Mouse (Mus musculus): ENCODE results near the gene Prss2.
"Not testable (repeated sequence)": the region's sequence is repeated elsewhere in the genome, so short reads cannot be mapped to it uniquely, and the experiment has no call there.

Gene Prss2

DNA sequence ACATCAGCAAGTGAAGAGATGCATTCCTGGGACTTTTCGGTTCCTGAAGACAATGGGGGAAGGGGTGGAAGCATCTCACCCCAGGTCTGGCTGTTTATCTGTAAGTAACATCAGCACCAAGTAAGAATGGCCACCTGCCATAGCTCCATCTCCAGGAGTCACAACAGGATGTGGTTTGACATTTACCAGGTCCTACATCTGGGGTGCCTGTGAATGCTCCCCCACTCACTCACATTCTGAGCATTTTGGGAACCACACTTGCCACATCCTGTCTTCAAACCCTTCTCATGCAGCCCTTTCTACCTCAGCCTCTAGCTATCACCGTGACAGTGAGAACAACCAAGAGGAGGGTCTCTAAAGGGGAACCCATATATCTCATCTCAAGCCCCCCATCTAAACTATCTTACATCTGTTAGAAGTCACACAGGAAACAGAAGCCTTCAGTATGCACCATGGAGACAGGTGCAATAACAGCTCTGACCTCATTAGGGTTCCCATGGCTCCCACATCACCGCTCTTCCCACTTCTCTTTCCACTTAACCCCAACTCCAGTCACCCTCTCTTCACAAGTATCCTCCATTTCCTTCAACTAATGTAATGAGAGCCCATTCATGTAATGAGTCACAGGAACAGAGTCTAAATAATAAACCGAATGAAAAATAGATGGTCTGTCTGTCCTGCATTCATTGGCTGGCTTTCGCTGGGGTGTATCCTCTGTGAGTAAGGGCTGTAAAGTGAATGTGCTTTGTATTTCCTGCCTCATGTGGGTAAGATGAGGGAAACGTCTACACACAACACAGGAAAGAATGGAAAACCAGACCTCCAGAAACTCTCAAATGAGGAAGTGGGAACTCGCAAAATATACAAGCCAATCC, 32.9 kb downstream of the Prss2 start:
- no peak for DNase-seq (ENCODE audit: extremely low read depth, low read depth)

DNA sequence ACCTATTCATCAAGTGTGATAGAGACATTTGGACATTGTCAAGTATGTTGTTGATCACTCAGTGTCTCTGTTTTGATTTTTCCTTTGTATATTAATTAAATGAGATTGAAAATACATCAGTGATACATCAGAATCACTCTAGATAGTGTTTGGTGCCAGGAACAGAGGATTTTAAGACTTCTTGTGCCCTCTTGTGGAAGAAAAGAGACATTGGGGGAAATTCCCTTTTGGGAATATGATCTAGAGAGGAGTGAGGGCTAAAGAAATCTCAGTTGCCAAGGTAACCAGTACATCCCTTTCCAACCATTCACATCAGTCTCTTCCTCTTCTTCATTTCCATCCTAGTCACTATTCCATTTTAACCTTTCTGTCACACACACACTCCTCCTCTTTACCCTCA, 34.8 kb downstream of the Prss2 start:
- DNase-seq (ENCODE audit: extremely low read depth, low read depth) = no peak

DNA sequence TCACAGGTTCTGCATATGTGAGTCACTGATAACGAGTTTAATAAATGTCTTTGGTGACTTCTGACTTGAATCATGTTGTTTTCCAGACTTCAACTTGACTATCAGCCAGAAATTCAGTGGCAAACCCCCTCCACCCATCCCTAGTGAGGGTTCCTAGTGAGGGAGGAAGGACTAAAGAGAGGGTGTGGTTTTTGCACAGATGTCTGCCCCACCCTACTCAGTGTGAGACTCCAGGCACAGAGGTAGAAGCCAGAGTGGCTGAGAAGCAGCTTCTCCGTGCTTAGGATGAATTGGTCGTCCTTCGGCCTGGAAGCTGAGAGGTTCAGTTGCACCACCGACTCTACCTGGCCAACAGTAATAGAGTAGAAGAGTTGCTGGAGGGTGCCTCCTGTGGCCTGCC, 35.9 kb downstream of the Prss2 start:
- DNase-seq (ENCODE audit: extremely low read depth, low read depth) = peak; percentile 57

DNA sequence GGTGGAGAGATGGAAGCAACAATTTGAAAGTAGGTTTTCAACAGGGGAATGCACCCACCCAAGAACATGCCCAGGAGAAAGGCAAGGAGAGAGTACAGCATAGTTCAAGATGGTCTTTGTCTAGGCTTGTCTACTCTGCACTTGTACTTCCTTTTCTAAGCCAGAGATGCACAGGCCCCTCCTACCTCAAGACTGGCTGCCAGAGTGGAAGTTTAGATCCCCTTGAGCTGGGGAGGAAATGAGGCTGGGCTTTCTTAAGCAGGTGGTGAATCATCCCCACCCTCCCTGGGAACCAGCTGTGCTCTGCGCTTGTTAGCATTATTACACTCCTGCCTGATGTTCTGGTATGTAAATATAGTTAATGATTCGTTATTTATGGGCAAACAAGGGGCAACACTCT, 36.7 kb downstream of the Prss2 start:
- peak; percentile 36 for DNase-seq (ENCODE audit: extremely low read depth, low read depth)

DNA sequence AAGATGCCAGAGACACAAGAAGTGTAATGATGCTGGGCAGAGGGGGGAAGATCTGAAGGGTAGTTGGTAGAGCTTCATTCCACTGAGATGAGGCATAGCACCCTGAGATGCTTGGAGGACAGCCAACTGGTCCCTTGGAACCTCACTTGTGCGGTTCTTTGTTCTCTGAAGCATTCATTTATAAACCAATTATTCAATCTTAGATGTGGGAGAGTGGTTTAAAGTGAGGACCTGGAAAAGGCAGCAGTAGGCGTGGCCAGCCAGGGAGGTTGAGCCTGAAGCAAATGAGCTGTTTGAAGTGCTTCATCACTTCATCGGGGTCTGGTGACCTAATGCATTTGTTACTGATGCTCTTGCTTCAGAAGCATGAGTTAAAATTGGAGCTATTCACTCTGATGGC, 37.7 kb downstream of the Prss2 start:
- DNase-seq (ENCODE audit: extremely low read depth, low read depth) = no peak

DNA sequence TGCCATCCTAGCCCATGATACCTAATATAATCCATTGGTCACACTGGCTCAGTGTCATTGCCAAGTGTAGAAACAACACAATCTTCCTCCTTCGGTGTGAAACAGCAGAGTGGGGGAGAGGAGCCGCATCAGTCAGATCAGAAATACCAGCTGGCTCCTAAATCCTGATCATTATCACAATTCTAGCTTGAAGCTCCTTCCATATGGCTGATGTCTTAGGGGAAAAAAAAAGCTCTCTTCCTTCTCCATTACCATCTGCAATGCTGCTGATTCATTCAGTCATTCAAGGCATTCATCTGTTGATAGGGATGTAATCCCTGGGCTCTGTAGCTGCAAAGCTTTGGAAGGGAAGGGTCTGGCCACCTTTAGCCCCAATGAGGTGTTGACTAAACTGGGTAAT, 38.7 kb downstream of the Prss2 start:
- DNase-seq (ENCODE audit: extremely low read depth, low read depth) = no peak

DNA sequence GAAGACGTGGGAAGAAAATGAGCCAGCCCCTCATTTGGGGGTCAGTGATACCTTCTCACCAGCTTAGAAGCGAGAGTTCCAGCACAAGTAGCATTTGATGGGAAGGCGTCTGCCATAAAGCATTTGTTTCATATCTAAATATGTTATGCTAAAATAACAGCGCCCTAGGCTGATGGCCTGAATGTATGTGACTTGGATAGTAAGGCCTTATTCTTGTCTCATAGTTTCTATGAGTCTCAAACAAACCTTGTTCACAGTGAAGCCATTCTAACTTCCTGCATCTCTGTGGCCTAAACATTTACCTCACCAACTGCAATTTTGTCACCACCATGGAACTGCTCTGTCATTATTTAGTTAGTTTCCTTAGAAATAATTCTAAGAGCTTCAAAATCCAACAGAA, 41.0 kb downstream of the Prss2 start:
- no peak for DNase-seq (ENCODE audit: extremely low read depth, low read depth)

DNA sequence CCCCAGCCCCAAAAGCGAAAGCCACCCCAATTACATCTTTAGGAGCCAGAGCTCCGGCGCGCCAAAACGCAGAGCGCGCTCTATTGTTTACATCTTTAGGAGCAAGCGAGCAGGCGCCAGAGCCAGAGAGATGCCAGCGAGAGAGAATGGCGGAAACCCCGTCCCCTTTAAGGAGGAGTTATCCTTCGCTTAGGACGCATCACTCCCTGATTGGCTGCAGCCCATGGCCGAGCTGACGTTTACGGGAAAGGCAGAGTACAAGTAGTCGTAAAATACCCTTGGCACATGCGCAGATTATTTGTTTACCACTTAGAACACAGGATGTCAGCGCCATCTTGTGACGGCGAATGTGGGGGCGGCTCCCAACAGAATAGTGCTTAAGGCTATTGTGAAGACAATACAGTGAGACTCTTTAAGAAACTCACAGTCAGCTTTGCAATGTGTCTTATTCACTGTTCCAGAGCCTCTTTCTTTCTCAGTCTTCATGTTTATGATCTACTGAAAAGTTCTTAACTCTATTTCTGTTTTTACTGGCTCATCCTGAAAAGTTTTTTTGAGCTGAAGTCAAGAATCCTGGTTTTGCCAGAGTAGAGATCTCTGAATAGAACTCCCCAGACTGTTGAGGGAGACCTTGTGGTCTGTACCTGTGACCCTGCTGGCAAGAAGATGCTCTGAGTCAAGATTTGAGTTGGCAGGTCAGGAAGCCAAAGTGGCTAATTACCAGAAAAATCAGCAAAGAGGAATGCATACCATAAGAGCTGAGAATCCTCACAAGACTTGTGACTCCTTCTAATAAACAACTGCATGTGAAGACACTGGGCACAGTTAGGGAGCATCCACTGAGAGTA, 41.7 kb downstream of the Prss2 start:
- DNase-seq (ENCODE audit: extremely low read depth, low read depth) = not testable (repeated sequence)

DNA sequence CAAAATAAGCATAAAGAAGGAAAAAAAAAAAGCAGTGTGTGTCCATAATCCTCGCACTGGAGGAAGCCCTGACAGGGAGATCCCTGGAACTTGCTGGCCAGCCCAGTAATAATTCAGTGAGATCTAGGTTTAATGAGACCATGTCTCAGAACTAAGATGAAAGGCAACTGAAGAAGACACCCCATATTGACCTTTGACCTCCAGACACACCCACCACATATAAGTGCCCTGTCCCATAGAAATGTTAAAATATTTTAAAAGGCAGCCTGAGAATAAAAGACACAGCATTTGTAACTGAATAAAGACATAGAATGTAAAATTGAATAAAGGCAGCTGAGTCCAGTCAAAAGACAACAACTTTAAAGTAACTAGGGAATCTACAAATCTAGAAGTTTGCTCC, 43.7 kb downstream of the Prss2 start:
- DNase-seq (ENCODE audit: extremely low read depth, low read depth) = no peak

DNA sequence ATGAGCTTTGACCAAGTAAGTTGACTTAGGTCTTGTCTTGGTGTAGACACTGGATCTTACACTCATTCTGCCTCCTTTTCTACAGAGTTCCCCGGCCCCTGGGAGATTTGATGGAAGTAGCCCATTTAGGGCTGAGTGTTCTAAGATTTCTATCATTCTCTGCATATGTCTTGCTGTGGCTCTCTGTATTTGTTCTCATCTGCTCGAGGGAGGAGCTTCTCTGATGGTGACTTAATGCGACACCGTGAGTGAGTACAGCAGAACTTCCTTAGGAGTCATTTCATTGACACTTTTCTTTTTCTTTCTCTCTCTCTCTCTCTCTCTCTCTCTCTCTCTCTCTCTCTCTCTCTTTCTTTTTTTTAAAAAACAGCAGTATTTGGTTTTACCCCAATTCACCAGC, 45.4 kb downstream of the Prss2 start:
- DNase-seq (ENCODE audit: extremely low read depth, low read depth) = no peak

DNA sequence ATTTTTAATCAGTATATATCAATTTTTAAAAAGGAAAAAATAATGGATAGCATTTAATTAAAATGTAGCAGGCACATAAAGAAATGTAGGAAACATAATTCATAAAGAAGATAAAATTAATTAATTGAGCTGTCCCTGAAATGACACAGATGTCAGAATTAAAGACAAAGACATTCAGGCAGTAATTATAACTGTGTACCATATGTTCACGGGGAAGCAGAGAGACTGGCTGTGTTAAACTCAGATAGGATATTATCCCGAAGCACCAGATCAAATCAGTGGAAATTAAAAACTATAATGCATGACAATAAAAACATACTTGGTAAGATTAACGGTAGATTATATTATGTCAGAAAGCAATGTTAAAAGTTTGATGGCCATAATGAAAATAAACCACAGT, 47.5 kb downstream of the Prss2 start:
- DNase-seq (ENCODE audit: extremely low read depth, low read depth) = no peak
